Mouse (Mus musculus): ENCODE data around the gene Tagln3.
A peak's percentile ranks its signal among the peaks of the same experiment; 100 is the strongest.

DNA sequence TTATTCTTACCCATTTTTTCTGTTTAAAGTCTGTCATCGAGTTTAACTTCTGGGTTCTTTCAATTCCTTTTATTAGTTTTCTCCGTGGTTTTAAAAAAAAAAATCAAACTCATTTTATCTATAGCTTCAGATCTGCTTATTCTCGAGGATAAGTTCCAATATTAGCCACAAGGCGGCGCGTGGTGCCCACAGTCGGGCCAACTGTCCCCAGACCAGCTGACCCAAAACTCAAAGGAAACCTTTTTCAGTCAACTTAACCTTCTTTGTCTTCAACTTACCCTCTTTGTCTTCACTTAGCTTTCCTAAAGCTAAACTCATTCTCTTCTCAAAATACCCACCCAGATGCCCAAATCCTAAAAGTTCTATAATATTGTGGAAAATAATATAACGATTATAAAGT, 39.6 kb downstream of the Tagln3 start:
- TF ChIP-seq POLR2AphosphoS2 (IDR thresholded peaks at IDR 0.05; ENCODE audit: low read length) (no peak), POLR2A (IDR thresholded peaks at IDR 0.05; ENCODE audit: control insufficient read depth in 1 of 2, insufficient read depth in 1 of 2, low read depth in 1 of 2, low read length in 2 of 2, poor library complexity in 1 of 2) (no peak), CTCF (IDR thresholded peaks at IDR 0.05 in 2 of 3, conservative IDR thresholded peaks at IDR 0.05 in 1 of 3; ENCODE audit: control insufficient read depth in 1 of 3, insufficient read depth in 1 of 3, low read depth in 2 of 3, low read length in 3 of 3, poor library complexity in 1 of 3, severe bottlenecking in 1 of 3) (peak; percentile 53 to 77 (median 74))
